ENCODE assay signal across 9 mouse cellular contexts in genomic region chr9:101072506-101072905, GRCm38 (mm10). TPM values are rescaled to one million over a fixed set of nuclear protein-coding genes. Genes with fewer than 3 reads are reported as not detected.
DNase-seq lines count a peak whose midpoint lies in the region; ATAC-seq lines count a peak whose summit lies in the region.
"Had no signal": no experiment of that assay in that cellular context is flagged by ENCODE, and none has a peak within 500 bp of the region (broad histone marks: within the 10 kb centered on the region; RNA-seq: fewer than 3 reads in every experiment).

No protein-coding gene starts in this region.

- 0 out of 2 replicates have a peak, but pooled peaks cover 2% of the 10 kb centered on the region for H3K4me1 ChIP-seq in liver, embryonic 11.5 days (replicated peaks; ENCODE audit: control insufficient read depth, insufficient read depth, low read length)
- H3K4me1 ChIP-seq in embryonic facial prominence, embryonic 13.5 days: peaks cover 4% of the 10 kb centered on the region
- H3K4me1 ChIP-seq in liver, embryonic 15.5 days (replicated peaks): peaks cover 23% of the 10 kb centered on the region

- WGBS in liver, embryonic 11.5 days: 41% methylated on average over 5 of the region's 5 CpGs
- 55% methylated on average over 5 of the region's 5 CpGs for WGBS in embryonic facial prominence, embryonic 13.5 days
- 23% methylated on average over 5 of the region's 5 CpGs for WGBS in liver, embryonic 15.5 days (ENCODE audit: insufficient replicate concordance)

- no peak overlapping the region for H3K4me3 ChIP-seq in liver, embryonic 11.5 days (ENCODE audit: low read depth, low read length)
- no peak overlapping the region for H3K4me3 ChIP-seq in embryonic facial prominence, embryonic 13.5 days
- no peak overlapping the region; the same call in 1 of the 2 replicates for H3K4me3 ChIP-seq in liver, embryonic 15.5 days (replicated peaks)

- H3K27ac ChIP-seq in liver, embryonic 11.5 days (ENCODE audit: low read depth, low read length): no peak overlapping the region
- no peak overlapping the region for H3K27ac ChIP-seq in embryonic facial prominence, embryonic 13.5 days
- H3K27ac ChIP-seq in liver, embryonic 15.5 days (replicated peaks): no peak overlapping the region; the same call in 1 of the 2 replicates

- no peaks in the 10 kb centered on the region for H3K27me3 ChIP-seq in liver, embryonic 11.5 days (replicated peaks; ENCODE audit: control insufficient read depth, insufficient read depth, low read length)
- no peaks in the 10 kb centered on the region for H3K27me3 ChIP-seq in embryonic facial prominence, embryonic 13.5 days
- no peaks in the 10 kb centered on the region for H3K27me3 ChIP-seq in liver, embryonic 15.5 days

- H3K9ac ChIP-seq in liver, embryonic 11.5 days (ENCODE audit: low read depth, low read length): no peak overlapping the region
- H3K9ac ChIP-seq in embryonic facial prominence, embryonic 13.5 days: no peak overlapping the region
- peak overlapping the region; percentile 3; the same call in 1 of the 2 replicates for H3K9ac ChIP-seq in liver, embryonic 15.5 days

- peak; percentile 71 for DNase-seq in heart, adult 11 months
- no peak for DNase-seq in heart, adult 18-20 months
- no peak for DNase-seq in liver, embryonic 11.5 days (ENCODE audit: low spot score)
- no peak for DNase-seq in liver
- no peak for DNase-seq in yolk sac, embryonic 10.5 days (ENCODE audit: low spot score)
- DNase-seq in embryo, embryonic 10 days (ENCODE audit: low spot score): no peak
- DNase-seq: thymus, postnatal 25 days had no signal

- no peaks in the 10 kb centered on the region for H3K9me3 ChIP-seq in liver, embryonic 11.5 days (ENCODE audit: control insufficient read depth, low read length)
- H3K9me3 ChIP-seq in embryonic facial prominence, embryonic 13.5 days: no peaks in the 10 kb centered on the region
- H3K9me3 ChIP-seq in liver, embryonic 15.5 days (replicated peaks): no peaks in the 10 kb centered on the region

- no peak for ATAC-seq in liver, embryonic 11.5 days (replicated peaks; ENCODE audit: low FRiP score)
- no peak for ATAC-seq in embryonic facial prominence, embryonic 13.5 days (ENCODE audit: insufficient number of reproducible peaks, insufficient read depth, low FRiP score, low TSS enrichment, low read depth)
- ATAC-seq in liver, embryonic 15.5 days (ENCODE audit: insufficient read depth): no peak

- H3K36me3 ChIP-seq in liver, embryonic 11.5 days (ENCODE audit: control insufficient read depth, insufficient read depth, low read length): no peaks in the 10 kb centered on the region
- H3K36me3 ChIP-seq in embryonic facial prominence, embryonic 13.5 days: no peaks in the 10 kb centered on the region
- no peaks in the 10 kb centered on the region for H3K36me3 ChIP-seq in liver, embryonic 15.5 days (replicated peaks)

- peak overlapping the region; percentile 91 for H3K4me2 ChIP-seq in liver, embryonic 11.5 days
- peak overlapping the region; percentile 71; the same call in 1 of the 2 replicates for H3K4me2 ChIP-seq in embryonic facial prominence, embryonic 13.5 days
- peak overlapping the region; percentile 96 for H3K4me2 ChIP-seq in liver, embryonic 15.5 days

RNA-seq across cellular contexts. Expression of gene Msl2, which starts 1.4 kb away (rescaled TPM):
- 10 to 100 TPM; 30.8 to 33.9 TPM for total RNA-seq in heart, adult 18-20 months (2021)
- 4.7 and 4.9 TPM in 2 replicates for polyA plus RNA-seq in liver, embryonic 11.5 days (2014; fragmentation: Nextera tagmentation; extraction: Ambion mirVana)
- 6.3 and 6.4 TPM in 2 replicates for polyA plus RNA-seq in embryonic facial prominence, embryonic 13.5 days (2015; fragmentation: Nextera tagmentation; extraction: Ambion mirVana)
- 2.2 and 2.4 TPM in 2 replicates for polyA plus RNA-seq in liver, embryonic 15.5 days (2015; fragmentation: Nextera tagmentation; extraction: Ambion mirVana)

RNA-seq across cellular contexts. Expression of gene Pccb, which starts 37.8 kb away (rescaled TPM):
- 100 to 1,000 TPM; 107 TPM for total RNA-seq in heart, adult 18-20 months (2021)
- polyA plus RNA-seq in liver, embryonic 11.5 days (2014; fragmentation: Nextera tagmentation; extraction: Ambion mirVana): 8.7 and 10.2 TPM in 2 replicates
- polyA plus RNA-seq in embryonic facial prominence, embryonic 13.5 days (2015; fragmentation: Nextera tagmentation; extraction: Ambion mirVana): 23.7 TPM in 2 replicates
- polyA plus RNA-seq in liver, embryonic 15.5 days (2015; fragmentation: Nextera tagmentation; extraction: Ambion mirVana): 7.5 and 8.4 TPM in 2 replicates
